Mouse (Mus musculus) embryonic facial prominence, embryonic 11.5 days (tissue): ENCODE results near the gene Slitrk3. TPM values are rescaled to one million over a fixed set of nuclear protein-coding genes. Genes with fewer than 3 reads are reported as not detected.

ENCODE experiments used
- polyA plus RNA-seq: library from polyadenylated mRNA; unstranded; fragments of >200 nt; fragmentation: Nextera tagmentation; extraction: Ambion mirVana; gene quantifications from 2 replicates; pipeline ENCODE4 v1.2.1, GENCODE M21; 2014

Slitrk3 gene
- polyA plus RNA-seq, 1 experiment from 2014 or later = 0.63 TPM

Other genes with a start within 250 kb of the Slitrk3 start
- gene Sis, start 89.9 kb downstream of the Slitrk3 start, polyA plus RNA-seq = 0.04 TPM in 1 of 2 replicates, not detected in the other